Mouse (Mus musculus): Measurements from ENCODE around the gene Zic4.

The Zic4 gene

DNA sequence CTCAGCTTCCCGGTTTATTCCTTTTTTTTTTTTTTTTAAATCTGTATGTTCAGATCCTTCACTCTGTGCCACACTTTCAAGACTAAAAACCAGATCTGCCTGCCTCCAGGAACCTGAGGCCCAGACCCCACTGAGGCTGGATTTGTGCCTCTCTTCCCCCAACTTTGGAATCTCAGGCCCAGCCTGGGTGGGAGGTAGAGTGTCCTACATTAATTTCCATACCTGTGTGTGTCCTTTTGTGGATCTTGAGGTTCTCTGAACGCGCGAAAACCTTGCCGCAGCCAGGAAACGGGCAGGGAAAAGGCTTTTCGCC lies 1.6 kb downstream of the Zic4 start:
- no peak for DNase-seq (ENCODE audit: low spot score in 2 of 2)

DNA sequence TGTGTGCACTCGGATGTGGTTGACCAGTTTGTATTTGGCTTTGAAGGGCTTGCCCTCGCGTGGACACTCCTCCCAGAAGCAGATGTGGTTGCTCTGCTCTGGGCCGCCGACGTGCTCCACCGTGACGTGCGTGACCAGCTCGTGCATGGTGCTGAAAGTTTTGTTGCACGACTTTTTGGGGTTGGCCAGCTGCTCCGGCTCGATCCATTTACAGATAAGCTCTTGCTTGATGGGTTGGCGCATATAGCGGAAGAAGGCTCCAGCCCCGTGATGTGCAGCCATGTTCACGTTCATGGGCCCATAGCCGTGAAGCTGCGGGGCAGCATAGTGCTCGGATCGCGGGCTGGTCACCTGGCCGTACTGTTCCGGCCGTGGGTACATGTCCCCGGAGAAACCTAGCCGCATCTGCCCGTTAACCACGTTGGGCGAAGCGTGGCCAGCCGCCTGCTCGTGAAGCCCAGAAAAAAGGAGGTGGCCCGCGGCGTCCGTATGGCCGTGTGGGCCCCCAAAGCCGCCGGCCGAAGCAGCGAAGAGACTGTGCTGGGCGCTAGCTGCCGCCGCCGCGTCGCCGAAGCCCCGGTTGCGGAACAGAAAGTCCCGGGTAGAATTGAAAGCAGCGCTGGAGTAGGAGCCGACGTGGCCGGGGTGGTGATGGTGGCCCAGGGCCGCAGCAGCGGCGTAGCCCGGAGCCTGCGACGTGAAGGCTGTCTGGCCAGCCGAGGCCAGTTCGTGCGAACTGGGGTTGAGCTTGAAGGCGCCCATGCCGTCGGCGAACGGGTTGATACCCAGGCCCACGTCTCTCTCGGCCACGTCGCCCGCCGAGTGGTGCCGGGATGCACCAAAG lies 2.1 kb downstream of the Zic4 start:
- no peak for DNase-seq (ENCODE audit: low spot score in 2 of 2)

- no peak for DNase-seq (ENCODE audit: low spot score in 2 of 2)
These were observed 2.8 kb downstream of the Zic4 start for GRCm38 (mm10) chr9:91364971-91365501.

DNA sequence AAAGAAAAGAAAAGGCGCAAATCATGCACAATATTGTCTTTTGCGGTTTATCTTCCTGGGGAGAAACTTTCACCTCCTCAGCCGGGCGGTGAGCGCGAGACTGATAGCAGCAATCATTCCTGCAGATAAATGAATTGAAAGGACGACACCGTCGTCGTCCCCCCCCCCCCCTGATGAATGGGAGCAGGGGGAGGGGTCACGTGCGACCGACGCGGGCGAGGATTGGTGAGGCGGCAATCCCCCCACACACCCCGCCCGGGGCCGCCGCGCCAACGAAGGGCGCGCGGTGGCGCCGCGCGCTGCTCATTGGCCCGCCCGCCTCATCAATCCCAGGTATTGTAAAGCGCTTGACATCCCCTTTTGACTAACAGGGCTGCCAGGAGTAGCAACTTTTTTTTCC lies 3.5 kb downstream of the Zic4 start, which contains the start of gene Zic1:
TSS of gene Zic1 (minus strand) at position 147 of the 400 bp plus-strand sequence.
- DNase-seq (ENCODE audit: low spot score in 2 of 2) = no peak

GRCm38 (mm10) chr9:91366226-91366998 lies 4.2 kb downstream of the Zic4 start:
- DNase-seq (ENCODE audit: low spot score in 2 of 2) = no peak

DNA sequence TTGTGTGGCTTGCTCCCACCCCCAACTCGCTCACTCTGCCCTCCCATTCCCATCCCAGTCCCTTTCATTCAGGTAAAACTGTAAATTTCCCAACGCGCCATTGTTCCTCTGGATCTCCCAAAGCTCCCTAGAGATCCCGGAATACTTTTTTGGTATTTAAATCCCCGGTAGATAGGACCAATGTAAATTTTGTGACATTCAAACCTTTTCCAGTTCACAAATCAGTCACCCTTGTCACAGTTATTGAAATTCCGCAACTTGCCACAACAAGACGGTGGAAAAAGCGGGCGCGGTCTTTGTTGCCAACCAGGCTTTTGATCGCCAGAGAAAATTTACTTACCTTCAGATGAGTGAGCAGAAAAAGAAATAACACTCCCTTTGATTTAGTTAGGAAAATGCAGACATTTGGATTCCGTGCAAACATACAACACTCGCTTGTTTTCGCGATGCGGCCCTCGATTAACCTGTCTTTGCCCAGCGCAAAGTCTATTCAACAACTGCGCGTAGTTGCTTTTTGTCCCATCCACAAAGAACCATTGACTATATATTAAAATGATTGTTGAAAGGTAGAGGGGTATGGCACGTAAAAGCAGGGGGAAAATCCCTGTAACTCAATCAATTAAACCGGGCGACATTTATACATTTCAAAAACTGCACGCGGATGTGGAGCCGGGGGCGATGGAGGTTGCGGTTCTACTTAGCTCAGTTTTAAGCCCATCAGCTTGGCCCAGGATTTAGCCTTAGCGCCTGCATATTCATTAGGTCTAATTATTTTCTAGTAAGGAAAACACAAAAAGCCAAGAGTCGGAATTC lies 5.0 kb downstream of the Zic4 start:
- DNase-seq (ENCODE audit: low spot score in 2 of 2) = no peak

- DNase-seq (ENCODE audit: low spot score in 2 of 2) = no peak
These were observed 5.9 kb downstream of the Zic4 start for GRCm38 (mm10) chr9:91368150-91368549.

GRCm38 (mm10) chr9:91368946-91369292 lies 6.7 kb downstream of the Zic4 start:
- no peak for DNase-seq (ENCODE audit: low spot score in 2 of 2)

- no peak for DNase-seq (ENCODE audit: low spot score in 2 of 2)
These were observed 7.2 kb downstream of the Zic4 start for GRCm38 (mm10) chr9:91369293-91369991.

DNA sequence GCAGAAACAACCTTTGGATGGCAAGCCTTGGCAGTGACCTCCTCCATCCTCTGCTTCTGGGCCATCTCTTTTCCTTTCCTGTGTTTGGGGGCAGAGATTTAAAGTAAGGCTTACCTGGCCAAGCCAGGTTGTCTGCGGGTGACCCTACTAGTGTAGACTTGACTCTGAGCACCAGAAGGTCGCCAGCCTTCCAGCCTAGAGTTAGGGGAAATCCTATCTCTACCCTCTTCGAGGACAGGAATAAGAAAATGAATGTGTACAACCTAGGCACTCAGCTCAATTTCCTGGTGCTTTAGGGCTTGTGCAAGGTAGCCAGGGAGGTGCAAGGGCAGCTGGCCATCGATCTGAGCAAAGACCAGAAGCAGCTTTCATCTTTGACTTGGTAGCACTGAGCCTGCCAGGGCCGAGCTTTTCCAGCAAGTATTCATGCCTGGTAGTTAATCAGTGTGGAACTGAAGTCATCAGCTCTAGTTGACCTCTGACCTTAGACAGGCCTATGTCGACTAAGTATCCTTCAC lies 8.0 kb downstream of the Zic4 start:
- no peak for DNase-seq (ENCODE audit: low spot score in 2 of 2)

GRCm38 (mm10) chr9:91371011-91371410 lies 8.8 kb downstream of the Zic4 start:
- no peak for DNase-seq (ENCODE audit: low spot score in 2 of 2)

- no peak for DNase-seq (ENCODE audit: low spot score in 2 of 2)
These were observed 9.4 kb downstream of the Zic4 start for GRCm38 (mm10) chr9:91371608-91372007.

GRCm38 (mm10) chr9:91373811-91374575 lies 11.8 kb downstream of the Zic4 start:
- DNase-seq (ENCODE audit: low spot score in 2 of 2) = no peak

GRCm38 (mm10) chr9:91374665-91375064 lies 12.5 kb downstream of the Zic4 start:
- DNase-seq (ENCODE audit: low spot score in 2 of 2) = no peak

DNA sequence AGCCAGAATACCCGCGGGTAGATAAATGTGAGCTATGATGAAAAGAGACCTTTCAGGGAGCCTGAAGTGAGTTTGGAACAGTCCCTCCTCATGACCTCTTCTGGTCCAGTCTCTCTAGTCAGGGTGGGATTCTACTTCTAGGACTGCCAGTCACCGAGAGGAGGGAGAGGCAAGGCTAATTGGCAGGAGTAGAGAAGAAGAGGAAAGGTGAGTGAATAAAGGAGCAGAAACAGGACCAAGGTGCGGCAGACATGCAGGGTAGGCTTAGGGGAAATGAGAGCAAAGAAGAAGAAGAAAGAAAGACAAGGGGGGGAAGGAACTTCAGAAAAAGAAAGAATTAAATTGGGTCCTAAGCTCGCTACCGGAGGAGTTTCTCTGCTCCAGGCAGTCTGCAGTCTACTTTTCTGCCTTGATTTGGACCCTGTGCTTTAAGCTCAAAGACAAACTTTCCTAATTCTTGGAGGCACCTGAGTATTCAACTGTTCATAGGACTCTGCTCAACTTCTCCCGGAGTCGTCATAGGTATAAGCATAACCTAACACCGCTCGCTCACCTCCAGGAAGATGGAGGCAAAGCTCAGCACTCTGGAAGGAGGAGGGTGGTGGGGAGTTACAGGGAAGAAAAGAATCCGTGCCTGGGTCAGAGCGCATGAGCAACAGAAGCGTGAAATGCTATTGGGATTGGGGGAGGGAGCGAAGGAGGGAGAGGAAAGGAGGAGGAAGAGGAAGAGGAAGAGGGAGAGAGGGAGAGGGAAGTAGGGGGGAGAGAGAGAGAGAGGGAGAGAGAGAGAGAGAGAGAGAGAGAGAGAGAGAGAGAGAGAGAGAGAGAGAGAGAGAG lies 15.0 kb downstream of the Zic4 start:
- no peak for DNase-seq (ENCODE audit: low spot score in 2 of 2)

GRCm38 (mm10) chr9:91377873-91378150 lies 15.6 kb downstream of the Zic4 start:
- no peak for DNase-seq (ENCODE audit: low spot score in 2 of 2)

DNA sequence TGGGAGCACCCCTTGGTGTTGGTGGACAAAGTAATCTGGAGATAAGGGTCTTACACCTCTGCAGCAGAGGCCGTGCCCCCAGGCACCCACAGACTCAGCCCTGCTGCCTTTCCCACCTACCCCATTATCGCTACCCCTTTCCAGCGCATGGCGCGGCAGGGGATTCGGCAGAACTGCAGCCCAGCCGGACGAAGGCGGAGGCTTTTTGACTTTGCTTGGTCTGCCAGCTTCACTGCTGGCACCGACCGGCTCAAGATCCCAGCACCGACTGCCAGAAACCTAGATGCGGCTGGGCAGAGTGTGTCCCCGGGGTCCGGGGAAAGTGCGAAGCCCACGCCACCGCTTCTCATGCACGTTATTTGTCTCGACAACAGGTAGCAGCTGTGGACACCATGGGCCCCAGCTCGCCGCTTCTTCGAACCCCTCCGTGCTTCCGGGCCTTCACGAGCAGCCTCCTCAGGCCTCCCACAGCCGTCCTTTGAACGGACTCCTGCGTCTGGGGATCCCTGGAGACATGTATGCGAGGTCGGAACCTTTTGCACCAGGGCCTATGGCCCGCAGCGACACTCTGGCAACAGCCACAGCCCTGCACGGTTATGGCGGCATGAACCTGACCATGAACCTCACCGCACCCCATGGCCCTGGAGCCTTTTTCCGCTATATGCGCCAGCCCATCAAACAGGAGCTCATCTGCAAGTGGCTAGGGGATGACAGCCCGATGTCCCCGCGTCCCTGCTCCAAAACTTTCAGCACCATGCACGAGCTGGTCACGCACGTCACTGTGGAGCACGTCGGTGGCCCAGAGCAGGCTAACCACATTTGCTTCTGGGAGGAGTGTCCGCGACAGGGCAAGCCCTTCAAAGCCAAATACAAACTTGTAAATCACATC lies 16.4 kb downstream of the Zic4 start:
- no peak for DNase-seq (ENCODE audit: low spot score in 2 of 2)

GRCm38 (mm10) chr9:91379300-91379635 lies 17.1 kb downstream of the Zic4 start:
- DNase-seq (ENCODE audit: low spot score in 2 of 2) = no peak
